Comparison of ENCODE assay signal across 26 mouse cellular contexts in the genomic region with DNA sequence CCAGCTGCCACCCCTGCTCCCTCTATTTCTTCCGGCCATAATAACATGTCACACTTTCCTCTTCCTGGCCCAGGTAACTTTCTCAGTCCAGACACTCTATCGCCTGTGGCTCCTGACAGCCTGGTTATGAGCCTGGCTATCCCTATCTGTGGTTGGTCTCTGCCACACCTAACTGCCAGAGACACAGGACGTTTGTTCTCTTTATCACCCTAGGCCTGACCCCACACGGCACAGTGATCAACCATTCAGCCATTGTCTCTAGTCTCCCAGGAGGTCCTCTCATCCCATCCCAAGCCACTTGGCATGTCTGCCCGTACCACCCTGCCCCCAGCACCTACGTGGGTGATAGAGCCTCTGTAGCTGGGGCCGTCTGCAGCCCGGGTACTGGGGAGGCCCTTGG. TPM values are rescaled to one million over a fixed set of nuclear protein-coding genes. Genes with fewer than 3 reads are reported as not detected.
DNase-seq lines count a peak whose midpoint lies in the region; ATAC-seq and TF ChIP-seq lines count a peak whose summit lies in the region.
"Had no signal": no experiment of that assay in that cellular context is flagged by ENCODE, and none has a peak within 500 bp of the region (broad histone marks: within the 10 kb centered on the region; RNA-seq: fewer than 3 reads in every experiment).

No protein-coding gene starts in this region.

- H3K36me3 ChIP-seq in hindbrain, embryonic 12.5 days = peaks cover 86% of the 10 kb centered on the region
- H3K36me3 ChIP-seq in hindbrain, postnatal 0 days (ENCODE audit: insufficient read depth, low read length) = peaks cover 63% of the 10 kb centered on the region
- peaks cover 93% of the 10 kb centered on the region for H3K36me3 ChIP-seq in liver, embryonic 12.5 days
- peaks cover 68% of the 10 kb centered on the region for H3K36me3 ChIP-seq in liver, postnatal 0 days (replicated peaks; ENCODE audit: insufficient read depth, low read length)
- no peaks in the 10 kb centered on the region; the same call in 1 of the 2 replicates for H3K36me3 ChIP-seq in liver, embryonic 16.5 days (ENCODE audit: control insufficient read depth, insufficient read depth)

- H3K27ac ChIP-seq in hindbrain, embryonic 12.5 days = no peak overlapping the region
- H3K27ac ChIP-seq in hindbrain, postnatal 0 days = no peak overlapping the region
- no peak overlapping the region for H3K27ac ChIP-seq in liver, embryonic 12.5 days
- H3K27ac ChIP-seq in liver, postnatal 0 days (ENCODE audit: low read depth) = no peak overlapping the region
- no peak overlapping the region for H3K27ac ChIP-seq in liver, embryonic 16.5 days (ENCODE audit: low read length)
- H3K27ac ChIP-seq: embryonic facial prominence, embryonic 10.5 days; embryonic facial prominence, embryonic 13.5 days; forebrain, embryonic 12.5 days; forebrain, embryonic 15.5 days; heart, embryonic 10.5 days; heart, embryonic 13.5 days; hindbrain, embryonic 15.5 days had no signal

- no peaks in the 10 kb centered on the region for H3K27me3 ChIP-seq in hindbrain, embryonic 12.5 days
- H3K27me3 ChIP-seq in hindbrain, postnatal 0 days (ENCODE audit: insufficient read depth, low read length) = no peaks in the 10 kb centered on the region
- no peaks in the 10 kb centered on the region for H3K27me3 ChIP-seq in liver, embryonic 12.5 days (replicated peaks)
- no peaks in the 10 kb centered on the region for H3K27me3 ChIP-seq in liver, postnatal 0 days (ENCODE audit: insufficient read depth, low read length)
- H3K27me3 ChIP-seq in liver, embryonic 16.5 days (ENCODE audit: control insufficient read depth, insufficient read depth, low read depth, low read length) = no peaks in the 10 kb centered on the region
- H3K27me3 ChIP-seq: embryonic facial prominence, embryonic 13.5 days; forebrain, embryonic 12.5 days; forebrain, embryonic 15.5 days; heart, embryonic 13.5 days; hindbrain, embryonic 15.5 days had no signal

- H3K4me1 ChIP-seq in hindbrain, embryonic 12.5 days = peaks cover 7% of the 10 kb centered on the region; the same call in 1 of the 2 replicates
- H3K4me1 ChIP-seq in hindbrain, postnatal 0 days (ENCODE audit: insufficient read depth, low read length) = no peaks in the 10 kb centered on the region; the same call in 1 of the 2 replicates
- H3K4me1 ChIP-seq in liver, embryonic 12.5 days = peaks cover 17% of the 10 kb centered on the region
- 0 out of 2 replicates have a peak, but pooled peaks cover 3% of the 10 kb centered on the region for H3K4me1 ChIP-seq in liver, postnatal 0 days (ENCODE audit: insufficient read depth)
- peaks cover 7% of the 10 kb centered on the region; the same call in 1 of the 2 replicates for H3K4me1 ChIP-seq in liver, embryonic 16.5 days (ENCODE audit: control insufficient read depth, low read depth, low read length)

- H3K9ac ChIP-seq in hindbrain, embryonic 12.5 days = peak overlapping the region; percentile 23; the same call in 1 of the 2 replicates
- H3K9ac ChIP-seq in hindbrain, postnatal 0 days (replicated peaks; ENCODE audit: low read length) = no peak overlapping the region
- H3K9ac ChIP-seq in liver, embryonic 12.5 days = no peak overlapping the region
- no peak overlapping the region for H3K9ac ChIP-seq in liver, postnatal 0 days (replicated peaks)
- no peak overlapping the region for H3K9ac ChIP-seq in liver, embryonic 16.5 days (ENCODE audit: low read depth, low read length)
- H3K9ac ChIP-seq: embryonic facial prominence, embryonic 13.5 days; forebrain, embryonic 12.5 days; forebrain, embryonic 15.5 days; heart, embryonic 13.5 days; hindbrain, embryonic 15.5 days had no signal

- no peak for TF ChIP-seq EP300 in liver, postnatal 0 days (IDR thresholded peaks at IDR 0.05; ENCODE audit: low read depth)

- TF ChIP-seq CTCF in hindbrain, postnatal 0 days (IDR thresholded peaks at IDR 0.05; ENCODE audit: low read depth) = no peak
- TF ChIP-seq CTCF in liver, postnatal 0 days (IDR thresholded peaks at IDR 0.05; ENCODE audit: low read depth) = no peak

- no peak overlapping the region for H3K4me2 ChIP-seq in hindbrain, embryonic 12.5 days (replicated peaks)
- H3K4me2 ChIP-seq in hindbrain, postnatal 0 days (ENCODE audit: low read depth, low read length) = no peak overlapping the region
- no peak overlapping the region for H3K4me2 ChIP-seq in liver, embryonic 12.5 days
- H3K4me2 ChIP-seq in liver, postnatal 0 days (ENCODE audit: low read depth, low read length) = no peak overlapping the region
- H3K4me2 ChIP-seq in liver, embryonic 16.5 days (ENCODE audit: low read depth, low read length) = no peak overlapping the region
- H3K4me2 ChIP-seq: embryonic facial prominence, embryonic 13.5 days; forebrain, embryonic 12.5 days; forebrain, embryonic 15.5 days; heart, embryonic 13.5 days; hindbrain, embryonic 15.5 days had no signal

- H3K9me3 ChIP-seq in hindbrain, embryonic 12.5 days (replicated peaks) = no peaks in the 10 kb centered on the region
- no peaks in the 10 kb centered on the region for H3K9me3 ChIP-seq in hindbrain, postnatal 0 days (ENCODE audit: low read length)
- no peaks in the 10 kb centered on the region for H3K9me3 ChIP-seq in liver, embryonic 12.5 days (replicated peaks)
- no peaks in the 10 kb centered on the region for H3K9me3 ChIP-seq in liver, postnatal 0 days (ENCODE audit: low read length)
- no peaks in the 10 kb centered on the region for H3K9me3 ChIP-seq in liver, embryonic 16.5 days (replicated peaks; ENCODE audit: control insufficient read depth, low read length)
- H3K9me3 ChIP-seq: embryonic facial prominence, embryonic 10.5 days; embryonic facial prominence, embryonic 13.5 days; forebrain, embryonic 12.5 days; forebrain, embryonic 15.5 days; heart, embryonic 10.5 days; heart, embryonic 13.5 days; hindbrain, embryonic 15.5 days had no signal

- WGBS in hindbrain, embryonic 12.5 days = 87% methylated on average over 8 of the region's 8 CpGs
- 81% methylated on average over 8 of the region's 8 CpGs for WGBS in hindbrain, postnatal 0 days
- WGBS in liver, embryonic 12.5 days (ENCODE audit: insufficient replicate concordance) = 60% methylated on average over 8 of the region's 8 CpGs
- 74% methylated on average over 8 of the region's 8 CpGs for WGBS in liver, postnatal 0 days (ENCODE audit: insufficient replicate concordance)
- WGBS in liver, embryonic 16.5 days (ENCODE audit: insufficient replicate concordance) = 42% methylated on average over 8 of the region's 8 CpGs

- DNase-seq in hindbrain, postnatal 0 days (ENCODE audit: low spot score) = no peak
- no peak for DNase-seq in liver, postnatal 0 days
- DNase-seq in spleen, postnatal 14 days (ENCODE audit: low spot score in 2 of 2) = no peak
- no peak for DNase-seq in gastrocnemius, postnatal 25 days
- no peak for DNase-seq in cerebellum, adult 9-10 months
- DNase-seq: adrenal gland, postnatal 10 days; adrenal gland, postnatal 36 days; cerebellum, adult 18-20 months; cerebellum, adult 9-11 months; cerebellum, postnatal 25 days; embryo, embryonic 11 days; heart, adult 18-20 months; heart, postnatal 14 days; heart, postnatal 4 days had no signal

- no peak overlapping the region for H3K4me3 ChIP-seq in hindbrain, embryonic 12.5 days
- no peak overlapping the region for H3K4me3 ChIP-seq in hindbrain, postnatal 0 days (ENCODE audit: low read length)
- H3K4me3 ChIP-seq in liver, embryonic 12.5 days = no peak overlapping the region
- H3K4me3 ChIP-seq in liver, postnatal 0 days (ENCODE audit: low read depth, low read length) = no peak overlapping the region
- H3K4me3 ChIP-seq in liver, embryonic 16.5 days (ENCODE audit: low read depth, low read length) = no peak overlapping the region
- H3K4me3 ChIP-seq: embryonic facial prominence, embryonic 10.5 days; embryonic facial prominence, embryonic 13.5 days; erythroblast, embryonic 14.5 days; forebrain, embryonic 12.5 days; forebrain, embryonic 15.5 days; heart, embryonic 10.5 days; heart, embryonic 13.5 days; hindbrain, embryonic 15.5 days had no signal

- no peak for ATAC-seq in hindbrain, embryonic 12.5 days (ENCODE audit: low FRiP score)
- ATAC-seq in hindbrain, postnatal 0 days = no peak
- ATAC-seq in liver, embryonic 12.5 days = peak; percentile 45
- ATAC-seq in liver, postnatal 0 days = no peak
- ATAC-seq in liver, embryonic 16.5 days (ENCODE audit: low read depth) = peak; percentile 46; the same call in 1 of the 2 replicates
- ATAC-seq: activated CD4-positive, CD25-positive, alpha-beta regulatory T cell, adult 4 months; forebrain, embryonic 15.5 days had no signal

RNA-seq across cellular contexts. Expression of a gene that starts 33.5 kb away (rescaled TPM):
- 25.0 and 34.1 TPM in 2 replicates for polyA plus RNA-seq in hindbrain, embryonic 12.5 days (2016; fragmentation: Nextera tagmentation; extraction: Ambion mirVana)
- 9.8 and 14.2 TPM in 2 replicates for total RNA-seq in hindbrain, postnatal 0 days (2014; rRNA removed)
- 7.4 and 7.5 TPM in 2 replicates for polyA plus RNA-seq in hindbrain, postnatal 0 days (2015; fragmentation: Nextera tagmentation; extraction: Ambion mirVana)
- 0.45 and 0.69 TPM in 2 replicates for polyA plus RNA-seq in liver, embryonic 12.5 days (2016; fragmentation: Nextera tagmentation; extraction: Ambion mirVana)
- polyA plus RNA-seq in liver, postnatal 0 days (2015; fragmentation: Nextera tagmentation; extraction: Ambion mirVana) = 0.21 and 0.27 TPM in 2 replicates
- 0.18 and 0.21 TPM in 2 replicates for polyA plus RNA-seq in liver, embryonic 16.5 days (2015; fragmentation: Nextera tagmentation; extraction: Ambion mirVana)
- total RNA-seq in gastrocnemius, postnatal 25 days (2021) = under 1 TPM; 0.33 to 0.43 TPM
- polyA plus RNA-seq: erythroblast, embryonic 14.5 days had no signal

Comparison
In these comparisons a context has a peak if more than half of its experiments do, and no peak if none do; other contexts are left out.
1. ATAC-seq: peak in liver, embryonic 12.5 days (single experiment) and liver, embryonic 16.5 days (single experiment); none in hindbrain, embryonic 12.5 days (single experiment), hindbrain, postnatal 0 days (single experiment) and liver, postnatal 0 days (single experiment).